Mouse (Mus musculus) G1E (cell line): ENCODE results near the gene Srgap3.

Experiments used
- CTCF ChIP-seq: IDR thresholded peaks from 2 replicates; pipeline ENCODE4 v1.5.1; 2012; ENCODE audit warnings: low read depth, low read length, inconsistent platforms, mixed read lengths
- TAL1 ChIP-seq: conservative IDR thresholded peaks from 2 replicates; pipeline ENCODE4 v1.6.1; 2012; ENCODE audit warnings: low read depth, low read length, inconsistent platforms, mixed read lengths

DNA sequence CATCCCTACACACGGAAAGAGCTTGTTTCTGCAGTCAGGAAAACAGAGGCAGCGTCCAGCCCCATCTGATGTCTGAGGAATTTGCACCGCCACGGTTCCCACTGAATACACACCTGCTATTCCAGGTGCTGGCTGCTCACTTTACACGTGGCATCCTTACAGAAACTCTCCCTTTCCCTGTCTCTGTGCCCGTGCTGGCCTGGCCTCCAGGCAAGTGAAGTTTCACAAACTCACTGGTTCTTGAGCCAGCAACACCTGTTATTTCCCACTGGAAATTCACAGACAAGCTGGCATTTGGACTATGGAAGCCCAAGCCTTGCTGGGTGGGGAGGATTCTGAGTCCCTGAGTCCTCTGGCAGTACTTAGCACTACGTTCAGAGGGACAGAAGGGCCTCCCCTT, 84.6 kb downstream of the Srgap3 start:
- TF ChIP-seq CTCF, result no peak
- TF ChIP-seq TAL1, result no peak
